Mouse (Mus musculus) forebrain, embryonic 14.5 days (tissue): ENCODE measurements around the gene Nup160. TPM values are rescaled to one million over a fixed set of nuclear protein-coding genes. Genes with fewer than 3 reads are reported as not detected.

Experiments
- ATAC-seq: fragments of 200-750 bp; cut with Nextera tagmentation; 2 replicates; pipeline ENCODE4 v1.8.0; 2017; ENCODE audit warnings: mild to moderate bottlenecking, moderate library complexity
- DNase-seq: peaks from one replicate; pipeline ENCODE4 v3.0.0-alpha.2; 2015; ENCODE audit warnings: low spot score
- H3K27ac ChIP-seq: fragments of 300-500 bp; sonication (generic); 2 replicates; pipeline ENCODE4 v1.5.1; 2014; ENCODE audit warnings: low read depth, mild to moderate bottlenecking, control low read depth, low read length, moderate library complexity
- H3K27me3 ChIP-seq: fragments of 300-500 bp; sonication (generic); replicated peaks from 2 replicates; pipeline ENCODE4 v1.6.1; 2014; ENCODE audit warnings: low read length, control low read depth, mixed read lengths; ENCODE audit not compliant: control insufficient read depth, insufficient read depth
- H3K36me3 ChIP-seq: fragments of 300-500 bp; sonication (generic); 2 replicates; pipeline ENCODE4 v1.6.1; 2014; ENCODE audit warnings: low read length, control low read depth; ENCODE audit not compliant: control insufficient read depth, insufficient read depth
- H3K4me1 ChIP-seq: fragments of 300-500 bp; sonication (generic); 2 replicates; pipeline ENCODE4 v1.6.1; 2014; ENCODE audit warnings: antibody characterized with exemption, low read length, control low read depth; ENCODE audit not compliant: control insufficient read depth, insufficient read depth
- H3K4me2 ChIP-seq: fragments of 300-500 bp; sonication (generic); 2 replicates; pipeline ENCODE4 v1.6.1; 2014; ENCODE audit warnings: mild to moderate bottlenecking, control low read depth, low read length
- H3K4me3 ChIP-seq: fragments of 300-500 bp; sonication (generic); 2 replicates; pipeline ENCODE4 v1.5.1; 2014; ENCODE audit warnings: low read depth, low read length, control low read depth
- H3K9ac ChIP-seq: fragments of 300-500 bp; sonication (generic); 2 replicates; pipeline ENCODE4 v1.6.1; 2014; ENCODE audit warnings: mild to moderate bottlenecking, low read length, control low read depth, moderate library complexity
- H3K9me3 ChIP-seq: fragments of 300-500 bp; sonication (generic); replicated peaks from 2 replicates; pipeline ENCODE4 v1.6.1; 2016; ENCODE audit warnings: low read length, control low read depth, mixed read lengths; ENCODE audit not compliant: control insufficient read depth
- WGBS: fragments of 180-500 bp; shearing (Covaris S2); extraction: QIAGEN DNeasy Blood & Tissue Kit; methylation state at CpG from one replicate; pipeline ENCODE4 v1.1.7; 2014; 5-methylcytosine and 5-hydroxymethylcytosine counted together
- polyA plus RNA-seq: library from polyadenylated mRNA; unstranded; fragments of >200 nt; fragmentation: Nextera tagmentation; extraction: Ambion mirVana; gene quantifications from 2 replicates; pipeline ENCODE4 v1.2.1, GENCODE M21; 2014

The Nup160 gene
- polyA plus RNA-seq, 1 experiment from 2014 or later = 31.0 TPM

- 73% methylated on average over 4 of the region's 4 CpGs for WGBS
- no peak overlapping the region for H3K27ac ChIP-seq
- no peaks in the 10 kb centered on the region for H3K4me1 ChIP-seq
- ATAC-seq (no peak), DNase-seq (no peak)
- no peak overlapping the region for H3K4me3 ChIP-seq
- no peak overlapping the region for H3K4me2 ChIP-seq
- H3K9ac ChIP-seq = no peak overlapping the region
- H3K36me3 ChIP-seq = no peaks in the 10 kb centered on the region
- no peaks in the 10 kb centered on the region for H3K9me3 ChIP-seq
- no peaks in the 10 kb centered on the region for H3K27me3 ChIP-seq
These were observed 18.4 kb upstream of the Nup160 start for GRCm38 (mm10) chr2:90658613-90659012.

DNA sequence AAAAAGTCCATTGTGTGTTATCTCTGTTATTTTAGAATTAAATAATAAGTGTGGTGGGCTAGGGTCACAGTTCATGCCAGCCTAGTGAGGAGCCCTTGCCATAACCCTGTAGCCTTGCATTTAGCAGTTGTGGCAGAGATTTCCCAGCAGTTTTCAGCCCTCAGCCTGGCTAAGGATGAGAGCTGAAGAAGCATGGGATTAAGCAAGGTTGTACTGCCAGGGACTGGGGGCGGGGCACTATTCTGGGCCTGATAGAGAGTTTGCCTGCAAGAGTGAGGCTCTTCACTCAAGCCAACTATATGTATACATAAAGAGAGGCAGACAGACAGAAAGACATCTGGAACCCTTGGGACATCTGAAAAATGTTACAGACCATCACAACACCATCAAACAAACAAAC, 18.0 kb upstream of the Nup160 start:
- Histone ChIP-seq H3K9ac (no peak overlapping the region), H3K27ac (no peak overlapping the region), H3K4me3 (no peak overlapping the region), H3K9me3 (no peaks in the 10 kb centered on the region), H3K27me3 (no peaks in the 10 kb centered on the region), H3K4me2 (no peak overlapping the region), H3K36me3 (no peaks in the 10 kb centered on the region), H3K4me1 (no peaks in the 10 kb centered on the region)
- no peak for ATAC-seq
- 91% methylated on average over 1 of the region's 1 CpGs for WGBS
- no peak for DNase-seq

GRCm38 (mm10) chr2:90659639-90660038, 17.4 kb upstream of the Nup160 start:
- no peak for ATAC-seq
- DNase-seq = no peak
- H3K27ac ChIP-seq = no peak overlapping the region
- H3K4me1 ChIP-seq = no peaks in the 10 kb centered on the region
- H3K4me3 ChIP-seq = no peak overlapping the region
- H3K36me3 ChIP-seq = no peaks in the 10 kb centered on the region
- H3K27me3 ChIP-seq = no peaks in the 10 kb centered on the region
- H3K4me2 ChIP-seq = no peak overlapping the region
- H3K9me3 ChIP-seq = no peaks in the 10 kb centered on the region
- WGBS = 60% methylated on average over 3 of the region's 3 CpGs
- H3K9ac ChIP-seq = no peak overlapping the region

- ATAC-seq = no peak
- no peaks in the 10 kb centered on the region for H3K9me3 ChIP-seq
- H3K27ac ChIP-seq = no peak overlapping the region
- 96% methylated on average over 1 of the region's 1 CpGs for WGBS
- no peaks in the 10 kb centered on the region for H3K36me3 ChIP-seq
- no peak overlapping the region for H3K9ac ChIP-seq
- no peaks in the 10 kb centered on the region for H3K4me1 ChIP-seq
- H3K4me3 ChIP-seq = no peak overlapping the region
- H3K27me3 ChIP-seq = no peaks in the 10 kb centered on the region
- DNase-seq = no peak
- H3K4me2 ChIP-seq = no peak overlapping the region
These were observed 16.1 kb upstream of the Nup160 start for GRCm38 (mm10) chr2:90660947-90661346.

- no peaks in the 10 kb centered on the region for H3K4me1 ChIP-seq
- H3K4me3 ChIP-seq = no peak overlapping the region
- H3K27ac ChIP-seq = no peak overlapping the region
- WGBS = 58% methylated on average over 3 of the region's 3 CpGs
- no peaks in the 10 kb centered on the region for H3K27me3 ChIP-seq
- ATAC-seq = no peak
- H3K36me3 ChIP-seq = no peaks in the 10 kb centered on the region
- H3K9ac ChIP-seq = no peak overlapping the region
- no peak overlapping the region for H3K4me2 ChIP-seq
- no peaks in the 10 kb centered on the region for H3K9me3 ChIP-seq
- DNase-seq = no peak
These were observed 15.6 kb upstream of the Nup160 start for GRCm38 (mm10) chr2:90661426-90661825.

DNA sequence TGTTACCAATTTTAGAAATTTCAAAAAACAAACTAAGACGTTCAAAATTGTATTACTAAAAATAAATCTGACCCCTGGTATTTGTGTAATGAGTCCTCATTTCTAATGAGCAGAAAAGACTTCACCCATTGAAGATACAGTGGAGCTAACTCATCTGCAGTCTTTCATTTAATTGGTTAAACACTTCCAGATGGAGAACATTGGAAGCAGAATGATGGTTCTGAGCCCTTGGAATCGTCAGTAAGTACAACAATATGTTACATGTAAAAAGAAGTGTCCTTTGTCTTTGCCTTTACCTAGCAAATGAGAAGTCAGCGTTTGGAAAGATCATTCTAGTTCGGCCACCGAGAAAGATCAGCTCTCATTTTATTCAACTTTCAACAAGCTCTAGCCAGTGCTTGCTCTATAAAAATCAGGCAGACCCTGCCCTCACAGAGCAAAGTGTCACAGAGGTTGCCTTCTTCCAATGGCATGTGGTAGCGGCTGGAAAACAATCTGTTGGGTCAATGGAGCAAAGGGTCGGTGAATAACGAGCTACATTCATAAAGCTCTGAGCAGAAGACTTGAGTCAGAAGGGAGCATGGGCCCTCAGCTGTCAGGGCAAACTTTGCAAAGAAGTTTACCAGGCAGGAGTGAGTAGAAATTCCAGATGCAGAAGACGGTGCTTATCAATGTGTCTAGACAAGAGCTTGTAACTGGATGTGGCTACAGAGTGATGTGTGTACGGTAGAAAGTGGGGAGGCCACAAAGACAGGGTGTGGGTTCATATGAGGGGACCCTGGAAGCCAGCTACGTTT, 10.2 kb upstream of the Nup160 start:
- no peak overlapping the region for H3K27ac ChIP-seq
- H3K27me3 ChIP-seq = no peaks in the 10 kb centered on the region
- H3K36me3 ChIP-seq = no peaks in the 10 kb centered on the region
- no peaks in the 10 kb centered on the region for H3K9me3 ChIP-seq
- H3K4me3 ChIP-seq = no peak overlapping the region
- no peak overlapping the region for H3K4me2 ChIP-seq
- no peak overlapping the region for H3K9ac ChIP-seq
- no peaks in the 10 kb centered on the region for H3K4me1 ChIP-seq
- no peak for ATAC-seq
- WGBS = 55% methylated on average over 11 of the region's 11 CpGs
- DNase-seq = no peak

DNA sequence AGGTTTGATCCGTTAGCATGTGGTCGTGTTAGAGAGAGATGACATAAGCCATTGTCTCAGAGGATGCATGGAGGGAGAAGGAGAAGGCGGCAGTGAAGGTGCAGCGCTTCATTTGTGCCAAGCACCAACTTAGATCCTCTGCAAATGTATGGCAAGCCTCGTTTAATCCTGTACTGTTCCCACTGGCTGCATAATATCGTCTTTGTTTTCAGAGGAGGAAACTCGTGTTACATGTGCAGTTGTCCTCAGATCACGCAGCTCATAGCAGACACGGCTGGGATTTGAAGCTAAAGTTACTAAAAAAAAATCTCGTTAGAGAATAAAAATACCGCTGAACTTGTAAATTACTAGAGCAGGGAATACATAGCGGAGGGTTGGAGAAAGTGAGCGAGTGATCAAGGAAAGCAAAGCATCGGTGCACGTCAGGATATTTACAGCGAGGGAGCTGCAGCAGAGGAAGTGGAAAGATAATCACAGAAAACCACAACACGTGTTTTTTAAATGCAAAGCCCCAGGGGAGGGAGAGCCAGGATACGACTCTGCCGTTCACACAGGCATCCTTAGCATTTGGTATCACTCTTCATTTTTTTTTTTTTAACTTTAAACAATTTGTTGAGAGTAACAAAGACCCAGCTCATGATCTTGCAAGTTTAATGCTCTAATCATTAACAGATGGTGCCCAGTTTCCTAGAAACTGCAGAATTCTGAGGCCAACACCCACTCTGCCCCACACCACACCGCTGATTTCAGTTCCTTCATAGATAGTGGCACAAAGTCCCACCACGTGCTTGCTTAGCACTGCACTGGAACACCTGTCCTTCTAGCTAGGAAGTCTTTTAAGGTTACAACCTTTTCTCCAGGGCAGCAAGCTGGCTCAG, 9.4 kb upstream of the Nup160 start:
- Histone ChIP-seq H3K9me3 (no peaks in the 10 kb centered on the region), H3K4me3 (no peak overlapping the region), H3K27me3 (no peaks in the 10 kb centered on the region), H3K36me3 (no peaks in the 10 kb centered on the region), H3K4me1 (no peaks in the 10 kb centered on the region), H3K27ac (no peak overlapping the region), H3K9ac (no peak overlapping the region), H3K4me2 (peak overlapping the region; percentile 18; the same call in 1 of the 2 replicates)
- DNase-seq (peak; percentile 10), ATAC-seq (no peak)
- WGBS = 29% methylated on average over 21 of the region's 21 CpGs

GRCm38 (mm10) chr2:90670343-90670742, 6.7 kb upstream of the Nup160 start:
- ATAC-seq = no peak
- no peaks in the 10 kb centered on the region for H3K27me3 ChIP-seq

GRCm38 (mm10) chr2:90673339-90673738, 3.7 kb upstream of the Nup160 start:
- Histone ChIP-seq H3K9ac (no peak overlapping the region), H3K36me3 (no peaks in the 10 kb centered on the region), H3K27me3 (no peaks in the 10 kb centered on the region), H3K4me2 (no peak overlapping the region), H3K4me3 (no peak overlapping the region), H3K9me3 (no peaks in the 10 kb centered on the region), H3K27ac (no peak overlapping the region), H3K4me1 (no peaks in the 10 kb centered on the region)
- 100% methylated on average over 1 of the region's 1 CpGs for WGBS
- no peak for DNase-seq
- no peak for ATAC-seq

More at GRCm38 (mm10) chr2:90670343-90670742, 6.7 kb upstream of the Nup160 start:
- Histone ChIP-seq H3K27ac (no peak overlapping the region), H3K36me3 (no peaks in the 10 kb centered on the region), H3K4me1 (no peaks in the 10 kb centered on the region), H3K4me3 (no peak overlapping the region), H3K9me3 (no peaks in the 10 kb centered on the region), H3K9ac (no peak overlapping the region), H3K4me2 (no peak overlapping the region)
- WGBS = 68% methylated on average over 6 of the region's 6 CpGs
- no peak for DNase-seq
